Mouse (Mus musculus) embryonic facial prominence, embryonic 13.5 days (tissue): ENCODE data around the gene Nfkbil1. TPM values are rescaled to one million over a fixed set of nuclear protein-coding genes. Genes with fewer than 3 reads are reported as not detected.
A peak's percentile ranks its signal among the peaks of the same experiment; 100 is the strongest.
"Not testable (repeated sequence)": the region's sequence is repeated elsewhere in the genome, so short reads cannot be mapped to it uniquely, and the experiment has no call there.

Source experiments
- ATAC-seq: fragments of 200-750 bp; cut with Nextera tagmentation; 2 replicates; pipeline ENCODE4 v1.8.0; 2017; ENCODE audit warnings: low read depth; ENCODE audit not compliant: insufficient number of reproducible peaks, insufficient read depth, low FRiP score, low TSS enrichment
- H3K27ac ChIP-seq: fragments of 300-500 bp; sonication (generic); 2 replicates; pipeline ENCODE4 v1.5.1; 2015; ENCODE audit warnings: moderate library complexity, mild to moderate bottlenecking, inconsistent platforms
- H3K27me3 ChIP-seq: fragments of 300-500 bp; sonication (generic); 2 replicates; pipeline ENCODE4 v1.6.1; 2015; ENCODE audit warnings: mild to moderate bottlenecking, inconsistent platforms
- H3K36me3 ChIP-seq: fragments of 300-500 bp; sonication (generic); 2 replicates; pipeline ENCODE4 v1.6.1; 2015; ENCODE audit warnings: mild to moderate bottlenecking, inconsistent platforms
- H3K4me1 ChIP-seq: fragments of 300-500 bp; sonication (generic); 2 replicates; pipeline ENCODE4 v1.6.1; 2015; ENCODE audit warnings: inconsistent platforms
- H3K4me2 ChIP-seq: fragments of 300-500 bp; sonication (generic); 2 replicates; pipeline ENCODE4 v1.6.1; 2015; ENCODE audit warnings: moderate library complexity, mild to moderate bottlenecking, inconsistent platforms
- H3K4me3 ChIP-seq: fragments of 300-500 bp; sonication (generic); 2 replicates; pipeline ENCODE4 v1.5.1; 2015; ENCODE audit warnings: mild to moderate bottlenecking, inconsistent platforms
- H3K9ac ChIP-seq: fragments of 300-500 bp; sonication (generic); 2 replicates; pipeline ENCODE4 v1.6.1; 2015; ENCODE audit warnings: mild to moderate bottlenecking, inconsistent platforms
- H3K9me3 ChIP-seq: fragments of 300-500 bp; sonication (generic); 2 replicates; pipeline ENCODE4 v1.6.1; 2016; ENCODE audit warnings: inconsistent platforms
- WGBS: fragments of 180-500 bp; shearing (Covaris S2); methylation state at CpG from one replicate; pipeline ENCODE4 v1.1.7; 2015; ENCODE audit warnings: mixed read lengths; 5-methylcytosine and 5-hydroxymethylcytosine counted together
- polyA plus RNA-seq: library from polyadenylated mRNA; unstranded; fragments of >200 nt; fragmentation: Nextera tagmentation; extraction: Ambion mirVana; gene quantifications from 2 replicates; pipeline ENCODE4 v1.2.1, GENCODE M21; 2015

Gene Nfkbil1
- polyA plus RNA-seq, 1 experiment from 2014 or later: 12.0 TPM

- Histone ChIP-seq H3K4me1 (peaks cover 41% of the 10 kb centered on the region), H3K4me3 (peak overlapping the region; percentile 95), H3K36me3 (peaks cover 48% of the 10 kb centered on the region), H3K9ac (peak overlapping the region; percentile 100), H3K9me3 (no peaks in the 10 kb centered on the region), H3K4me2 (peak overlapping the region; percentile 94), H3K27me3 (no peaks in the 10 kb centered on the region), H3K27ac (peak overlapping the region; percentile 99)
- under 1% methylated on average over 55 of the region's 55 CpGs for WGBS
- peak; percentile 1; the same call in 1 of the 2 replicates for ATAC-seq
These were observed 6.7 kb upstream of the Nfkbil1 start for GRCm38 (mm10) chr17:35242015-35242941.

GRCm38 (mm10) chr17:35241305-35242014 is 5.9 kb upstream of the Nfkbil1 start, which contains the start of gene Ddx39b:
Gene Ddx39b, plus strand, starts transcription at chr17:35241746.
- Histone ChIP-seq H3K36me3 (peaks cover 40% of the 10 kb centered on the region), H3K4me2 (peak within 1 kb of the TSS; percentile 94), H3K27ac (peak within 1 kb of the TSS; percentile 99), H3K27me3 (no peaks in the 10 kb centered on the region), H3K9ac (peak within 1 kb of the TSS; percentile 100), H3K4me1 (peaks cover 44% of the 10 kb centered on the region), H3K4me3 (peak within 1 kb of the TSS; percentile 95), H3K9me3 (no peaks in the 10 kb centered on the region)
- WGBS: under 1% methylated on average over 69 of the region's 69 CpGs
- ATAC-seq: peak; percentile 90

- H3K4me3 ChIP-seq: peak overlapping the region; percentile 95
- no peak for ATAC-seq
- H3K27ac ChIP-seq: peak overlapping the region; percentile 99
- H3K9me3 ChIP-seq: no peaks in the 10 kb centered on the region
- H3K27me3 ChIP-seq: no peaks in the 10 kb centered on the region
- H3K36me3 ChIP-seq: peaks cover 32% of the 10 kb centered on the region
- H3K4me2 ChIP-seq: peak overlapping the region; percentile 94
- H3K4me1 ChIP-seq: peaks cover 39% of the 10 kb centered on the region
- peak overlapping the region; percentile 100 for H3K9ac ChIP-seq
- WGBS: 32% methylated on average over 12 of the region's 12 CpGs
These were observed 5.1 kb upstream of the Nfkbil1 start for GRCm38 (mm10) chr17:35240384-35241304.

- Histone ChIP-seq H3K27ac (no peak overlapping the region), H3K27me3 (no peaks in the 10 kb centered on the region), H3K4me2 (no peak overlapping the region), H3K36me3 (peaks cover 23% of the 10 kb centered on the region), H3K4me1 (peaks cover 32% of the 10 kb centered on the region), H3K9ac (no peak overlapping the region), H3K9me3 (no peaks in the 10 kb centered on the region), H3K4me3 (no peak overlapping the region)
- 80% methylated on average over 5 of the region's 5 CpGs for WGBS
- no peak for ATAC-seq
These were observed 4.1 kb upstream of the Nfkbil1 start for GRCm38 (mm10) chr17:35239700-35240099.

- H3K4me1 ChIP-seq: peaks cover 33% of the 10 kb centered on the region
- H3K4me3 ChIP-seq: no peak overlapping the region
- no peak for ATAC-seq
- WGBS: 79% methylated on average over 12 of the region's 12 CpGs
- H3K9me3 ChIP-seq: no peaks in the 10 kb centered on the region
- H3K27ac ChIP-seq: no peak overlapping the region
- H3K36me3 ChIP-seq: peaks cover 16% of the 10 kb centered on the region; the same call in 1 of the 2 replicates
- H3K4me2 ChIP-seq: no peak overlapping the region
- no peaks in the 10 kb centered on the region for H3K27me3 ChIP-seq
- H3K9ac ChIP-seq: 0 out of 2 replicates have a peak overlapping the region, but pooled peaks have one; percentile 11
These were observed 1.9 kb upstream of the Nfkbil1 start for GRCm38 (mm10) chr17:35237504-35237903.

GRCm38 (mm10) chr17:35236996-35237395 is 1.4 kb upstream of the Nfkbil1 start:
- H3K36me3 ChIP-seq: peaks cover 16% of the 10 kb centered on the region; the same call in 1 of the 2 replicates
- H3K4me2 ChIP-seq: 0 out of 2 replicates have a peak overlapping the region, but pooled peaks have one; percentile 90
- WGBS: 77% methylated on average over 9 of the region's 9 CpGs
- no peak for ATAC-seq
- H3K27me3 ChIP-seq: no peaks in the 10 kb centered on the region
- H3K4me1 ChIP-seq: peaks cover 38% of the 10 kb centered on the region
- H3K9me3 ChIP-seq: no peaks in the 10 kb centered on the region
- H3K27ac ChIP-seq: no peak overlapping the region
- peak overlapping the region; percentile 94; the same call in 1 of the 2 replicates for H3K9ac ChIP-seq
- H3K4me3 ChIP-seq: no peak overlapping the region

- H3K27ac ChIP-seq: peak overlapping the region; percentile 97
- peaks cover 41% of the 10 kb centered on the region for H3K4me1 ChIP-seq
- peak overlapping the region; percentile 66 for H3K4me3 ChIP-seq
- no peaks in the 10 kb centered on the region for H3K9me3 ChIP-seq
- no peaks in the 10 kb centered on the region for H3K27me3 ChIP-seq
- ATAC-seq: peak; percentile 64
- peaks cover 16% of the 10 kb centered on the region; the same call in 1 of the 2 replicates for H3K36me3 ChIP-seq
- 1% methylated on average over 18 of the region's 18 CpGs for WGBS
- H3K9ac ChIP-seq: peak overlapping the region; percentile 94
- peak overlapping the region; percentile 90 for H3K4me2 ChIP-seq
These were observed 776 bp upstream of the Nfkbil1 start for GRCm38 (mm10) chr17:35236390-35236746.

GRCm38 (mm10) chr17:35234903-35235302 is 689 bp downstream of the Nfkbil1 start:
- Histone ChIP-seq H3K4me1 (peaks cover 34% of the 10 kb centered on the region), H3K9ac (peak overlapping the region; percentile 94), H3K27ac (peak overlapping the region; percentile 97), H3K4me2 (peak overlapping the region; percentile 90), H3K9me3 (no peaks in the 10 kb centered on the region), H3K27me3 (no peaks in the 10 kb centered on the region), H3K36me3 (peaks cover 29% of the 10 kb centered on the region), H3K4me3 (peak overlapping the region; percentile 66)
- ATAC-seq: no peak
- WGBS: 5% methylated on average over 31 of the region's 31 CpGs

- peak overlapping the region; percentile 97 for H3K27ac ChIP-seq
- not testable (repeated sequence) for H3K27me3 ChIP-seq, ATAC-seq, H3K9me3 ChIP-seq
- H3K36me3 ChIP-seq: peaks cover 38% of the 10 kb centered on the region
- H3K9ac ChIP-seq: 0 out of 2 replicates have a peak overlapping the region, but pooled peaks have one; percentile 32
- peaks cover 34% of the 10 kb centered on the region for H3K4me1 ChIP-seq
- H3K4me3 ChIP-seq: peak overlapping the region; percentile 66; the same call in 1 of the 2 replicates
- H3K4me2 ChIP-seq: peak overlapping the region; percentile 90
- 86% methylated on average over 7 of the region's 7 CpGs for WGBS
These were observed 1.5 kb downstream of the Nfkbil1 start for GRCm38 (mm10) chr17:35234090-35234489.

GRCm38 (mm10) chr17:35233114-35233980 is 2.2 kb downstream of the Nfkbil1 start, which contains the start of gene Atp6v1g2:
Gene Atp6v1g2, plus strand, starts transcription at chr17:35233660.
- no peak for ATAC-seq
- Histone ChIP-seq H3K27me3 (no peaks in the 10 kb centered on the region), H3K9ac (peak within 1 kb of the TSS; percentile 94; the same call in 1 of the 2 replicates), H3K27ac (peak within 1 kb of the TSS; percentile 97), H3K4me1 (peaks cover 34% of the 10 kb centered on the region), H3K36me3 (peaks cover 45% of the 10 kb centered on the region), H3K9me3 (no peaks in the 10 kb centered on the region), H3K4me3 (peak within 1 kb of the TSS; percentile 66), H3K4me2 (peak within 1 kb of the TSS; percentile 90)
- WGBS: 71% methylated on average over 18 of the region's 18 CpGs
